Comparison of ENCODE assay signal across 9 mouse cellular contexts in the genomic region with DNA sequence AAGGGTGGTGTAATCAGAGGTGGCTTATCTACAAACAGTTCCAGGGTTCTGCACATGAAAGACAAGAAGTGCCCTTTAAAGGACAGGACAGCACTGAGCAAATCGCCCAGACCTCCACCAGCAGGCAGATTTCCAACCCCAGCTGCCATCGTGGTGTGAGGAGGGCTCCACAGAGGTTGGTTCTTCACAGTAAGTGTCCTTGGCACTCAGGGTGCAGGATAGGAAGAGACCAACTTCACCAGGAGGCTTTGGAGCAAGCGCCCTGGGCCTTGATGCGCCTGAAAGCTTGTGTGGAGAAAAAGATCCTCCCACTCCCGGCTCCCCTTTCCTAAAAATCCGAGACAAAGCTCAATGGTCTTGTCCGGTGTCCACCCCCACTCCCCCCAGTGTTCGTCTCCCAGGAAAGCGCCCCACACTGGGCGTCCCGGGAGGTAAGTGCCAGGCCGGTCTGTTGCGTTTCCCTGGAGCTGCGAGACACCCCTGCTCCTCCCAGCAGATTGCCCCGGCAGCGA. TPM values are rescaled to one million over a fixed set of nuclear protein-coding genes. Genes with fewer than 3 reads are reported as not detected.
DNase-seq lines count a peak whose midpoint lies in the region; ATAC-seq and TF ChIP-seq lines count a peak whose summit lies in the region.
"Had no signal": no experiment of that assay in that cellular context is flagged by ENCODE, and none has a peak within 500 bp of the region (broad histone marks: within the 10 kb centered on the region; RNA-seq: fewer than 3 reads in every experiment).

No protein-coding gene starts in this region.

- peak overlapping the region; percentile 68 for H3K4me2 ChIP-seq in heart, postnatal 0 days (ENCODE audit: low read depth, low read length)
- peak overlapping the region; percentile 62 for H3K4me2 ChIP-seq in liver, embryonic 12.5 days
- peak overlapping the region; percentile 86 for H3K4me2 ChIP-seq in neural tube, embryonic 12.5 days (replicated peaks)

- peak; percentile 68 for ATAC-seq in heart, postnatal 0 days (ENCODE audit: insufficient read depth, low read depth)
- ATAC-seq in liver, embryonic 12.5 days: peak; percentile 75
- ATAC-seq in neural tube, embryonic 12.5 days (ENCODE audit: low FRiP score, low read depth): peak; percentile 59; the same call in 1 of the 2 replicates
- ATAC-seq in megakaryocyte-erythroid progenitor cell, adult 5-6 weeks (replicated peaks; ENCODE audit: low FRiP score, low TSS enrichment, poor library complexity, severe bottlenecking): no peak

- no peak for TF ChIP-seq POLR2A in thymus, adult 2 months (IDR thresholded peaks at IDR 0.05; ENCODE audit: control insufficient read depth, extremely low read depth, insufficient read depth, low read length, poor library complexity)

- peak overlapping the region; percentile 83 for H3K9ac ChIP-seq in heart, postnatal 0 days (replicated peaks; ENCODE audit: low read depth, low read length)
- peak overlapping the region; percentile 41 for H3K9ac ChIP-seq in liver, embryonic 12.5 days
- H3K9ac ChIP-seq in neural tube, embryonic 12.5 days: peak overlapping the region; percentile 64

- peak; percentile 2 for DNase-seq in kidney, adult 11 months
- no peak for DNase-seq in kidney, postnatal 10 days
- no peak for DNase-seq in embryonic facial prominence, embryonic 10.5 days (ENCODE audit: low spot score)
- peak; percentile 70 for DNase-seq in heart, postnatal 0 days (ENCODE audit: low spot score)
- no peak for DNase-seq in thymus, adult 2 months

- WGBS in embryonic facial prominence, embryonic 10.5 days: under 1% methylated on average over 16 of the region's 16 CpGs
- WGBS in heart, postnatal 0 days: 2% methylated on average over 16 of the region's 16 CpGs
- WGBS in liver, embryonic 12.5 days (ENCODE audit: insufficient replicate concordance): 5% methylated on average over 16 of the region's 16 CpGs
- WGBS in neural tube, embryonic 12.5 days: under 1% methylated on average over 16 of the region's 16 CpGs
- whole genome bisulfite sequencing in thymus, adult 2 months: 11% methylated on average over 16 of the region's 16 CpGs

- TF ChIP-seq CTCF in heart, postnatal 0 days (IDR thresholded peaks at IDR 0.05; ENCODE audit: low read depth): no peak
- no peak for TF ChIP-seq CTCF in thymus, adult 2 months (IDR thresholded peaks at IDR 0.05; ENCODE audit: borderline replicate concordance, control insufficient read depth, extremely low read depth, insufficient read depth, low read length, poor library complexity)

- no peak for TF ChIP-seq EP300 in heart, postnatal 0 days (IDR thresholded peaks at IDR 0.05; ENCODE audit: low read depth)

- peak overlapping the region; percentile 81 for H3K4me3 ChIP-seq in embryonic facial prominence, embryonic 10.5 days
- peak overlapping the region; percentile 70 for H3K4me3 ChIP-seq in heart, postnatal 0 days (ENCODE audit: low read depth, low read length)
- peak overlapping the region; percentile 46 for H3K4me3 ChIP-seq in liver, embryonic 12.5 days
- peak overlapping the region; percentile 45 for H3K4me3 ChIP-seq in neural tube, embryonic 12.5 days
- H3K4me3 ChIP-seq in thymus, adult 2 months (ENCODE audit: control insufficient read depth, insufficient read depth, low read length): no peak overlapping the region; the same call in 1 of the 2 replicates

- H3K27me3 ChIP-seq in embryonic facial prominence, embryonic 10.5 days (replicated peaks; ENCODE audit: low read depth, poor library complexity, severe bottlenecking): no peaks in the 10 kb centered on the region
- no peaks in the 10 kb centered on the region for H3K27me3 ChIP-seq in heart, postnatal 0 days (ENCODE audit: control insufficient read depth, insufficient read depth, low read length)
- H3K27me3 ChIP-seq in liver, embryonic 12.5 days (replicated peaks): no peaks in the 10 kb centered on the region
- no peaks in the 10 kb centered on the region for H3K27me3 ChIP-seq in neural tube, embryonic 12.5 days (replicated peaks)
- H3K27me3 ChIP-seq in thymus, adult 2 months (ENCODE audit: control insufficient read depth, insufficient read depth, low read length): no peaks in the 10 kb centered on the region
- H3K27me3 ChIP-seq: CH12.LX had no signal

- peak overlapping the region; percentile 95 for H3K27ac ChIP-seq in embryonic facial prominence, embryonic 10.5 days (replicated peaks)
- H3K27ac ChIP-seq in heart, postnatal 0 days (ENCODE audit: low read depth): peak overlapping the region; percentile 97
- peak overlapping the region; percentile 62 for H3K27ac ChIP-seq in liver, embryonic 12.5 days
- 0 out of 2 replicates have a peak overlapping the region, but pooled peaks have one; percentile 20 for H3K27ac ChIP-seq in neural tube, embryonic 12.5 days
- no peak overlapping the region for H3K27ac ChIP-seq in thymus, adult 2 months (ENCODE audit: control insufficient read depth, insufficient read depth, low read length)

- no peaks in the 10 kb centered on the region for H3K9me3 ChIP-seq in embryonic facial prominence, embryonic 10.5 days
- H3K9me3 ChIP-seq in heart, postnatal 0 days (replicated peaks; ENCODE audit: control insufficient read depth, low read length): no peaks in the 10 kb centered on the region
- no peaks in the 10 kb centered on the region for H3K9me3 ChIP-seq in liver, embryonic 12.5 days (replicated peaks)
- no peaks in the 10 kb centered on the region for H3K9me3 ChIP-seq in neural tube, embryonic 12.5 days

- H3K36me3 ChIP-seq in embryonic facial prominence, embryonic 10.5 days (replicated peaks): peaks cover 18% of the 10 kb centered on the region
- peaks cover 6% of the 10 kb centered on the region for H3K36me3 ChIP-seq in heart, postnatal 0 days (replicated peaks; ENCODE audit: control insufficient read depth, insufficient read depth, low read length)
- no peaks in the 10 kb centered on the region for H3K36me3 ChIP-seq in liver, embryonic 12.5 days
- H3K36me3 ChIP-seq in neural tube, embryonic 12.5 days: no peaks in the 10 kb centered on the region
- no peaks in the 10 kb centered on the region for H3K36me3 ChIP-seq in thymus, adult 2 months (ENCODE audit: control insufficient read depth, insufficient read depth, low read length)

- peaks cover 67% of the 10 kb centered on the region for H3K4me1 ChIP-seq in embryonic facial prominence, embryonic 10.5 days
- peaks cover 40% of the 10 kb centered on the region; the same call in 1 of the 2 replicates for H3K4me1 ChIP-seq in heart, postnatal 0 days (ENCODE audit: control insufficient read depth, insufficient read depth)
- H3K4me1 ChIP-seq in liver, embryonic 12.5 days: peaks cover 25% of the 10 kb centered on the region
- no peaks in the 10 kb centered on the region; the same call in 1 of the 2 replicates for H3K4me1 ChIP-seq in neural tube, embryonic 12.5 days
- H3K4me1 ChIP-seq in thymus, adult 2 months (replicated peaks; ENCODE audit: control insufficient read depth, insufficient read depth, low read length): no peaks in the 10 kb centered on the region

RNA-seq across cellular contexts. Expression of a gene that starts 0.7 kb away (rescaled TPM):
- 30.8 and 36.4 TPM in 2 replicates for polyA plus RNA-seq in embryonic facial prominence, embryonic 10.5 days (2016; fragmentation: Nextera tagmentation; extraction: Ambion mirVana)
- total RNA-seq in heart, postnatal 0 days (2014; rRNA removed; ENCODE audit: low replicate concordance): 37.0 and 43.7 TPM in 2 replicates
- 25.5 and 35.2 TPM in 2 replicates for polyA plus RNA-seq in heart, postnatal 0 days (2015; fragmentation: Nextera tagmentation; extraction: Ambion mirVana)
- polyA plus RNA-seq in liver, embryonic 12.5 days (2016; fragmentation: Nextera tagmentation; extraction: Ambion mirVana): 3.9 and 4.1 TPM in 2 replicates
- polyA plus RNA-seq in neural tube, embryonic 12.5 days (2016; fragmentation: Nextera tagmentation; extraction: Ambion mirVana): 14.3 and 14.5 TPM in 2 replicates
- not detected in 2 replicates for total RNA-seq in megakaryocyte-erythroid progenitor cell, adult 5-6 weeks (2014; fragmentation: Nextera tagmentation)
- not detected in 2 replicates for total RNA-seq in megakaryocyte-erythroid progenitor cell, adult 5-6 weeks (2017)
- polyA plus RNA-seq in thymus, adult 2 months (2012; rRNA removed): 2.1 and 3.3 TPM in 2 replicates

Comparison
In these comparisons a context has a peak if more than half of its experiments do, and no peak if none do; other contexts are left out.
1. DNase-seq: peak in kidney, adult 11 months (single experiment) and heart, postnatal 0 days (single experiment); none in kidney, postnatal 10 days (single experiment), embryonic facial prominence, embryonic 10.5 days (single experiment) and thymus, adult 2 months (single experiment).
2. Peak in every context shown above with its lines, with median percentiles within 50 percentile points of each other: H3K4me2 ChIP-seq and H3K9ac ChIP-seq.